Mouse (Mus musculus) small intestine, adult 2 months (tissue): ENCODE results near the gene Trpc2.

ENCODE experiments used
- CTCF ChIP-seq: fragments of 200-500 bp; IDR thresholded peaks from 2 replicates; pipeline ENCODE4 v1.5.1; 2012; ENCODE audit warnings: low read depth, mild to moderate bottlenecking, control low read depth, inconsistent platforms, low read length, moderate library complexity, mixed read lengths; ENCODE audit not compliant: insufficient replicate concordance, insufficient read length; ENCODE audit errors: extremely low read depth
- POLR2A ChIP-seq: fragments of 200-500 bp; IDR thresholded peaks from 2 replicates; pipeline ENCODE4 v1.6.1; 2012; ENCODE audit warnings: low read depth, mild to moderate bottlenecking, control low read depth, inconsistent platforms, low read length, moderate library complexity

DNA sequence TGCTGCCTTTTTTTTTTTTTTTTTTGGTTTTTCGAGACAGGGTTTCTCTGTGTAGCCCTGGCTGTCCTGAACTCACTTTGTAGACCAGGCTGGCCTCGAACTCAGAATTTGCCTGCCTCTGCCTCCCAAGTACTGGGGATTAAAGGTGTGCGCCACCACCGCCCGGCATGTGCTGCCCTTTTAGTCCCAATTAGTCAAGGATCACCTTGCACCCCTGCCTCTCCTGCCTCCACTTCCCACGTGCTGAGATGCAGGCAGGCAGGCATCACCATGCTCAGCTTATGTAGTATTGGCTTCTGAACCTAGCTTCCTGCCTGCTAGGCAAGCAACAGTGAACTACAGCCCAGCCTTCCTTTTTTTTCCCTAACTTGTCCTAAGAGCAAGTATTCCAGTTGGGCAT lies 34.5 kb downstream of the Trpc2 start:
- no peak for TF ChIP-seq POLR2A
- TF ChIP-seq CTCF, result no peak
